Mouse (Mus musculus): ENCODE measurements around the gene Golga3. TPM values are rescaled to one million over a fixed set of nuclear protein-coding genes. Genes with fewer than 3 reads are reported as not detected.

Gene Golga3
- 17.2 and 19.5 TPM in 2 replicates for polyA plus RNA-seq (2016; fragmentation: Nextera tagmentation; extraction: Ambion mirVana)

GRCm38 (mm10) chr5:110176362-110177020 is at the start of gene Golga3:
TSS of gene Golga3 (plus strand) at chr5:110176701.
- under 1% methylated on average over 41 of the region's 41 CpGs for WGBS

GRCm38 (mm10) chr5:110135293-110136086 is 41.0 kb upstream of the Golga3 start, which contains the start of gene Chfr:
TSS of gene Chfr (plus strand) at chr5:110135842.
- H3K4me1 ChIP-seq (replicated peaks): peaks cover 14% of the 10 kb centered on the region
- DNase-seq (ENCODE audit: low spot score): peak; percentile 99
- H3K27me3 ChIP-seq (ENCODE audit: insufficient read depth, poor library complexity, severe bottlenecking): no peaks in the 10 kb centered on the region
- WGBS: 4% methylated on average over 46 of the region's 46 CpGs
- H3K4me3 ChIP-seq: peak within 1 kb of the TSS; percentile 67
- H3K36me3 ChIP-seq: peaks cover 25% of the 10 kb centered on the region
- peaks cover 19% of the 10 kb centered on the region for H3K9me3 ChIP-seq
- peak within 1 kb of the TSS; percentile 76 for H3K27ac ChIP-seq

More at GRCm38 (mm10) chr5:110176362-110177020, at the start of gene Golga3:
- peak within 1 kb of the TSS; percentile 96 for H3K4me3 ChIP-seq
- no peaks in the 10 kb centered on the region for H3K9me3 ChIP-seq
- no peaks in the 10 kb centered on the region for H3K27me3 ChIP-seq (ENCODE audit: insufficient read depth, poor library complexity, severe bottlenecking)
- H3K27ac ChIP-seq: peak within 1 kb of the TSS; percentile 92
- peak; percentile 89 for DNase-seq (ENCODE audit: low spot score)
- H3K36me3 ChIP-seq: peaks cover 15% of the 10 kb centered on the region
- peaks cover 10% of the 10 kb centered on the region for H3K4me1 ChIP-seq (replicated peaks)

- Histone ChIP-seq H3K36me3 (peaks cover 24% of the 10 kb centered on the region), H3K27ac (peak overlapping the region; percentile 76), H3K4me3 (peak overlapping the region; percentile 67), H3K27me3 (ENCODE audit: insufficient read depth, poor library complexity, severe bottlenecking) (no peaks in the 10 kb centered on the region), H3K9me3 (peaks cover 14% of the 10 kb centered on the region), H3K4me1 (replicated peaks) (peaks cover 14% of the 10 kb centered on the region)
- 8% methylated on average over 18 of the region's 18 CpGs for WGBS
- DNase-seq (ENCODE audit: low spot score): no peak
Measured at GRCm38 (mm10) chr5:110136087-110136464, 40.4 kb upstream of the Golga3 start.

GRCm38 (mm10) chr5:110137816-110138215 is 38.7 kb upstream of the Golga3 start:
- WGBS: 92% methylated on average over 3 of the region's 3 CpGs
- H3K4me3 ChIP-seq: no peak overlapping the region
- no peak for DNase-seq (ENCODE audit: low spot score)
- H3K9me3 ChIP-seq: peaks cover 7% of the 10 kb centered on the region; the same call in 1 of the 2 replicates
- no peaks in the 10 kb centered on the region for H3K27me3 ChIP-seq (ENCODE audit: insufficient read depth, poor library complexity, severe bottlenecking)
- H3K27ac ChIP-seq: no peak overlapping the region
- peaks cover 36% of the 10 kb centered on the region for H3K36me3 ChIP-seq
- peaks cover 14% of the 10 kb centered on the region for H3K4me1 ChIP-seq (replicated peaks)

- 89% methylated on average over 3 of the region's 3 CpGs for WGBS
- Histone ChIP-seq H3K9me3 (no peaks in the 10 kb centered on the region), H3K4me1 (replicated peaks) (peaks cover 14% of the 10 kb centered on the region), H3K27me3 (ENCODE audit: insufficient read depth, poor library complexity, severe bottlenecking) (no peaks in the 10 kb centered on the region), H3K36me3 (peaks cover 50% of the 10 kb centered on the region), H3K4me3 (no peak overlapping the region), H3K27ac (no peak overlapping the region)
- DNase-seq (ENCODE audit: low spot score): no peak
Measured at GRCm38 (mm10) chr5:110139325-110139724, 37.2 kb upstream of the Golga3 start.

GRCm38 (mm10) chr5:110140424-110140823 is 36.1 kb upstream of the Golga3 start:
- Histone ChIP-seq H3K27ac (no peak overlapping the region), H3K36me3 (peaks cover 61% of the 10 kb centered on the region), H3K27me3 (ENCODE audit: insufficient read depth, poor library complexity, severe bottlenecking) (no peaks in the 10 kb centered on the region), H3K9me3 (no peaks in the 10 kb centered on the region), H3K4me3 (no peak overlapping the region), H3K4me1 (replicated peaks) (peaks cover 11% of the 10 kb centered on the region)
- 92% methylated on average over 7 of the region's 7 CpGs for WGBS
- DNase-seq (ENCODE audit: low spot score): no peak

GRCm38 (mm10) chr5:110142309-110142708 is 34.2 kb upstream of the Golga3 start:
- Histone ChIP-seq H3K4me3 (no peak overlapping the region), H3K36me3 (peaks cover 80% of the 10 kb centered on the region), H3K4me1 (replicated peaks) (no peaks in the 10 kb centered on the region), H3K9me3 (no peaks in the 10 kb centered on the region), H3K27me3 (ENCODE audit: insufficient read depth, poor library complexity, severe bottlenecking) (no peaks in the 10 kb centered on the region), H3K27ac (no peak overlapping the region)
- no peak for DNase-seq (ENCODE audit: low spot score)
- 88% methylated on average over 2 of the region's 2 CpGs for WGBS

GRCm38 (mm10) chr5:110143007-110143406 is 33.5 kb upstream of the Golga3 start:
- H3K36me3 ChIP-seq: peaks cover 84% of the 10 kb centered on the region
- H3K27me3 ChIP-seq (ENCODE audit: insufficient read depth, poor library complexity, severe bottlenecking): no peaks in the 10 kb centered on the region

GRCm38 (mm10) chr5:110169374-110169773 is 7.1 kb upstream of the Golga3 start:
- Histone ChIP-seq H3K27me3 (ENCODE audit: insufficient read depth, poor library complexity, severe bottlenecking) (no peaks in the 10 kb centered on the region), H3K27ac (no peak overlapping the region), H3K36me3 (peaks cover 82% of the 10 kb centered on the region), H3K4me1 (replicated peaks) (no peaks in the 10 kb centered on the region), H3K9me3 (no peaks in the 10 kb centered on the region), H3K4me3 (no peak overlapping the region)
- DNase-seq (ENCODE audit: low spot score): no peak
- 93% methylated on average over 4 of the region's 4 CpGs for WGBS

More at GRCm38 (mm10) chr5:110143007-110143406, 33.5 kb upstream of the Golga3 start:
- H3K9me3 ChIP-seq: no peaks in the 10 kb centered on the region
- H3K27ac ChIP-seq: no peak overlapping the region
- no peak overlapping the region for H3K4me3 ChIP-seq
- H3K4me1 ChIP-seq (replicated peaks): no peaks in the 10 kb centered on the region
- DNase-seq (ENCODE audit: low spot score): no peak
- 89% methylated on average over 5 of the region's 5 CpGs for WGBS

- DNase-seq (ENCODE audit: low spot score): no peak
- Histone ChIP-seq H3K27me3 (ENCODE audit: insufficient read depth, poor library complexity, severe bottlenecking) (no peaks in the 10 kb centered on the region), H3K4me1 (replicated peaks) (peaks cover 10% of the 10 kb centered on the region), H3K4me3 (peak overlapping the region; percentile 96), H3K36me3 (peaks cover 15% of the 10 kb centered on the region), H3K9me3 (no peaks in the 10 kb centered on the region), H3K27ac (peak overlapping the region; percentile 92)
- 5% methylated on average over 19 of the region's 19 CpGs for WGBS
Measured at GRCm38 (mm10) chr5:110177021-110177420, 520 bp downstream of the Golga3 start.

- H3K27me3 ChIP-seq (ENCODE audit: insufficient read depth, poor library complexity, severe bottlenecking): no peaks in the 10 kb centered on the region
- 94% methylated on average over 2 of the region's 2 CpGs for WGBS
- DNase-seq (ENCODE audit: low spot score): no peak
- H3K27ac ChIP-seq: no peak overlapping the region
- H3K9me3 ChIP-seq: no peaks in the 10 kb centered on the region
- H3K4me1 ChIP-seq (replicated peaks): peaks cover 10% of the 10 kb centered on the region
- H3K4me3 ChIP-seq: no peak overlapping the region
- peaks cover 21% of the 10 kb centered on the region for H3K36me3 ChIP-seq
Measured at GRCm38 (mm10) chr5:110178628-110179027, 2.1 kb downstream of the Golga3 start.

- Histone ChIP-seq H3K27me3 (ENCODE audit: insufficient read depth, poor library complexity, severe bottlenecking) (no peaks in the 10 kb centered on the region), H3K36me3 (peaks cover 48% of the 10 kb centered on the region), H3K9me3 (no peaks in the 10 kb centered on the region), H3K27ac (no peak overlapping the region), H3K4me1 (replicated peaks) (peaks cover 10% of the 10 kb centered on the region), H3K4me3 (no peak overlapping the region)
- 91% methylated on average over 5 of the region's 5 CpGs for WGBS
- DNase-seq (ENCODE audit: low spot score): no peak
Measured at GRCm38 (mm10) chr5:110181716-110182115, 5.2 kb downstream of the Golga3 start.

Data from hindbrain, embryonic 10.5 days (tissue).